Mouse (Mus musculus) neural tube, embryonic 11.5 days (tissue): ENCODE measurements around the gene Plin3. TPM values are rescaled to one million over a fixed set of nuclear protein-coding genes. Genes with fewer than 3 reads are reported as not detected.

ENCODE experiments used
- ATAC-seq: fragments of 200-750 bp; cut with Nextera tagmentation; 2 replicates; pipeline ENCODE4 v1.8.0; 2017; ENCODE audit warnings: moderate number of reproducible peaks, mild to moderate bottlenecking, moderate TSS enrichment, moderate library complexity; ENCODE audit not compliant: insufficient read depth, low FRiP score, low TSS enrichment
- DNase-seq: peaks from one replicate; pipeline ENCODE4 v3.0.0-alpha.2; 2015; ENCODE audit warnings: low spot score
- H3K27ac ChIP-seq: fragments of 300-500 bp; sonication (generic); 2 replicates; pipeline ENCODE4 v1.5.1; 2014; ENCODE audit warnings: low read depth, mild to moderate bottlenecking, low read length
- H3K27me3 ChIP-seq: fragments of 300-500 bp; sonication (generic); 2 replicates; pipeline ENCODE4 v1.6.1; 2014; ENCODE audit warnings: mild to moderate bottlenecking, low read length, mixed read lengths; ENCODE audit not compliant: control insufficient read depth, insufficient read depth
- H3K36me3 ChIP-seq: fragments of 300-500 bp; sonication (generic); 2 replicates; pipeline ENCODE4 v1.6.1; 2014; ENCODE audit warnings: mild to moderate bottlenecking, low read length, moderate library complexity, mixed read lengths; ENCODE audit not compliant: control insufficient read depth, insufficient read depth
- H3K4me1 ChIP-seq: fragments of 300-500 bp; sonication (generic); 2 replicates; pipeline ENCODE4 v1.6.1; 2014; ENCODE audit warnings: low read length, mixed read lengths; ENCODE audit not compliant: control insufficient read depth, insufficient read depth
- H3K4me2 ChIP-seq: fragments of 300-500 bp; sonication (generic); 2 replicates; pipeline ENCODE4 v1.6.1; 2014; ENCODE audit warnings: low read depth, mild to moderate bottlenecking, moderate library complexity
- H3K4me3 ChIP-seq: fragments of 300-500 bp; sonication (generic); 2 replicates; pipeline ENCODE4 v1.5.1; 2014; ENCODE audit warnings: low read depth, low read length
- H3K9ac ChIP-seq: fragments of 300-500 bp; sonication (generic); 2 replicates; pipeline ENCODE4 v1.6.1; 2014; ENCODE audit warnings: mild to moderate bottlenecking, low read length
- H3K9me3 ChIP-seq: fragments of 300-500 bp; sonication (generic); 2 replicates; pipeline ENCODE4 v1.6.1; 2016; ENCODE audit warnings: low read length; ENCODE audit not compliant: control insufficient read depth
- WGBS: fragments of 180-500 bp; shearing (Covaris S2); extraction: QIAGEN DNeasy Blood & Tissue Kit; methylation state at CpG from one replicate; pipeline ENCODE4 v1.1.7; 2014; 5-methylcytosine and 5-hydroxymethylcytosine counted together
- polyA plus RNA-seq: library from polyadenylated mRNA; unstranded; fragments of >200 nt; fragmentation: Nextera tagmentation; extraction: Ambion mirVana; gene quantifications from 2 replicates; pipeline ENCODE4 v1.2.1, GENCODE M21; 2014

Plin3 gene
- polyA plus RNA-seq, 1 experiment from 2014 or later: 37.8 TPM

GRCm38 (mm10) chr17:56326153-56327147 is 33.8 kb upstream of the Plin3 start:
- Histone ChIP-seq H3K9me3 (no peaks in the 10 kb centered on the region), H3K4me3 (peak overlapping the region; percentile 96), H3K4me1 (peaks cover 15% of the 10 kb centered on the region), H3K36me3 (no peaks in the 10 kb centered on the region; the same call in 1 of the 2 replicates), H3K27ac (peak overlapping the region; percentile 94), H3K9ac (peak overlapping the region; percentile 94), H3K4me2 (peak overlapping the region; percentile 88), H3K27me3 (no peaks in the 10 kb centered on the region)
- DNase-seq (peak; percentile 56), ATAC-seq (peak; percentile 60)
- 3% methylated on average over 53 of the region's 67 CpGs for WGBS

GRCm38 (mm10) chr17:56325450-56326152 is 32.9 kb upstream of the Plin3 start, which contains the start of gene Kdm4b:
Kdm4b (plus strand) TSS chr17:56326062.
- peak; percentile 100 for ATAC-seq
- Histone ChIP-seq H3K9me3 (no peaks in the 10 kb centered on the region), H3K9ac (peak within 1 kb of the TSS; percentile 94), H3K36me3 (peaks cover under 1% of the 10 kb centered on the region), H3K27me3 (no peaks in the 10 kb centered on the region), H3K27ac (peak within 1 kb of the TSS; percentile 94), H3K4me3 (peak within 1 kb of the TSS; percentile 96), H3K4me2 (peak within 1 kb of the TSS; percentile 88), H3K4me1 (peaks cover 14% of the 10 kb centered on the region)
- DNase-seq: peak; percentile 100
- whole genome bisulfite sequencing: under 1% methylated on average over 49 of the region's 57 CpGs

GRCm38 (mm10) chr17:56324419-56324818 is 31.7 kb upstream of the Plin3 start:
- peaks cover 8% of the 10 kb centered on the region for H3K36me3 ChIP-seq
- 63% methylated on average over 3 of the region's 3 CpGs for whole genome bisulfite sequencing

GRCm38 (mm10) chr17:56309191-56309945 is 16.7 kb upstream of the Plin3 start:
- Histone ChIP-seq H3K4me2 (no peak overlapping the region), H3K4me3 (no peak overlapping the region), H3K36me3 (peaks cover 36% of the 10 kb centered on the region), H3K9ac (no peak overlapping the region), H3K27me3 (no peaks in the 10 kb centered on the region), H3K27ac (no peak overlapping the region), H3K4me1 (peaks cover 19% of the 10 kb centered on the region), H3K9me3 (no peaks in the 10 kb centered on the region)
- no peak for ATAC-seq
- no peak for DNase-seq
- WGBS: 95% methylated on average over 15 of the region's 15 CpGs

More at GRCm38 (mm10) chr17:56324419-56324818, 31.7 kb upstream of the Plin3 start:
- Histone ChIP-seq H3K9ac (no peak overlapping the region), H3K4me2 (no peak overlapping the region), H3K9me3 (no peaks in the 10 kb centered on the region), H3K4me1 (peaks cover 13% of the 10 kb centered on the region), H3K27ac (no peak overlapping the region), H3K4me3 (no peak overlapping the region), H3K27me3 (no peaks in the 10 kb centered on the region)
- no peak for ATAC-seq
- no peak for DNase-seq

GRCm38 (mm10) chr17:56308088-56308487 is 15.4 kb upstream of the Plin3 start:
- Histone ChIP-seq H3K4me3 (no peak overlapping the region), H3K4me2 (no peak overlapping the region), H3K4me1 (peaks cover 20% of the 10 kb centered on the region), H3K9me3 (no peaks in the 10 kb centered on the region), H3K27ac (no peak overlapping the region), H3K27me3 (no peaks in the 10 kb centered on the region), H3K36me3 (peaks cover 30% of the 10 kb centered on the region), H3K9ac (no peak overlapping the region)
- 82% methylated on average over 6 of the region's 6 CpGs for WGBS
- DNase-seq (no peak), ATAC-seq (no peak)

- H3K4me3 ChIP-seq: peak overlapping the region; percentile 81; the same call in 1 of the 2 replicates
- H3K4me1 ChIP-seq: peaks cover 28% of the 10 kb centered on the region
- H3K9me3 ChIP-seq: no peaks in the 10 kb centered on the region
- no peak overlapping the region for H3K27ac ChIP-seq
- DNase-seq (no peak), ATAC-seq (no peak)
- peak overlapping the region; percentile 72 for H3K9ac ChIP-seq
- no peaks in the 10 kb centered on the region for H3K27me3 ChIP-seq
- H3K36me3 ChIP-seq: peaks cover 21% of the 10 kb centered on the region
- peak overlapping the region; percentile 96 for H3K4me2 ChIP-seq
- WGBS: 62% methylated on average over 8 of the region's 8 CpGs
Measured at GRCm38 (mm10) chr17:56305826-56306225, 13.2 kb upstream of the Plin3 start.

GRCm38 (mm10) chr17:56305156-56305555 is 12.5 kb upstream of the Plin3 start:
- H3K4me2 ChIP-seq: peak overlapping the region; percentile 96
- H3K27ac ChIP-seq: no peak overlapping the region
- H3K9me3 ChIP-seq: no peaks in the 10 kb centered on the region
- DNase-seq (no peak), ATAC-seq (no peak)
- H3K27me3 ChIP-seq: no peaks in the 10 kb centered on the region
- H3K4me1 ChIP-seq: peaks cover 28% of the 10 kb centered on the region
- H3K4me3 ChIP-seq: peak overlapping the region; percentile 81
- peak overlapping the region; percentile 72 for H3K9ac ChIP-seq
- 33% methylated on average over 8 of the region's 9 CpGs for WGBS
- H3K36me3 ChIP-seq: peaks cover 17% of the 10 kb centered on the region

GRCm38 (mm10) chr17:56304718-56305117 is 12.0 kb upstream of the Plin3 start:
- Histone ChIP-seq H3K4me1 (peaks cover 28% of the 10 kb centered on the region), H3K36me3 (peaks cover 14% of the 10 kb centered on the region), H3K9ac (peak overlapping the region; percentile 72), H3K4me2 (peak overlapping the region; percentile 96), H3K4me3 (peak overlapping the region; percentile 81), H3K9me3 (no peaks in the 10 kb centered on the region), H3K27me3 (no peaks in the 10 kb centered on the region), H3K27ac (no peak overlapping the region)
- WGBS: 9% methylated on average over 11 of the region's 11 CpGs
- no peak for ATAC-seq
- no peak for DNase-seq
